Mouse (Mus musculus) lung, embryonic 15.5 days (tissue): ENCODE measurements around the gene Pacs2. TPM values are rescaled to one million over a fixed set of nuclear protein-coding genes. Genes with fewer than 3 reads are reported as not detected.
A peak's percentile ranks its signal among the peaks of the same experiment; 100 is the strongest.

Source experiments
- ATAC-seq: fragments of 200-750 bp; cut with Nextera tagmentation; 2 replicates; pipeline ENCODE4 v1.8.0; 2017; ENCODE audit warnings: moderate number of reproducible peaks, borderline replicate concordance; ENCODE audit not compliant: low FRiP score, low TSS enrichment; ENCODE audit errors: extremely low read depth
- H3K27ac ChIP-seq: fragments of 300-500 bp; sonication (generic); 2 replicates; pipeline ENCODE4 v1.5.1; 2015; ENCODE audit warnings: moderate library complexity, mild to moderate bottlenecking, inconsistent platforms
- H3K27me3 ChIP-seq: fragments of 300-500 bp; sonication (generic); 2 replicates; pipeline ENCODE4 v1.6.1; 2015; ENCODE audit warnings: inconsistent platforms
- H3K36me3 ChIP-seq: fragments of 300-500 bp; sonication (generic); 2 replicates; pipeline ENCODE4 v1.6.1; 2015; ENCODE audit warnings: inconsistent platforms
- H3K4me1 ChIP-seq: fragments of 300-500 bp; sonication (generic); 2 replicates; pipeline ENCODE4 v1.6.1; 2015; ENCODE audit warnings: inconsistent platforms
- H3K4me2 ChIP-seq: fragments of 300-500 bp; sonication (generic); 2 replicates; pipeline ENCODE4 v1.6.1; 2015; ENCODE audit warnings: inconsistent platforms, mild to moderate bottlenecking, moderate library complexity
- H3K4me3 ChIP-seq: fragments of 300-500 bp; sonication (generic); 2 replicates; pipeline ENCODE4 v1.5.1; 2015; ENCODE audit warnings: mild to moderate bottlenecking, inconsistent platforms
- H3K9ac ChIP-seq: fragments of 300-500 bp; sonication (generic); 2 replicates; pipeline ENCODE4 v1.6.1; 2015; ENCODE audit warnings: inconsistent platforms
- H3K9me3 ChIP-seq: fragments of 300-500 bp; sonication (generic); 2 replicates; pipeline ENCODE4 v1.6.1; 2016; ENCODE audit warnings: inconsistent platforms
- WGBS: fragments of 180-500 bp; shearing (Covaris S2); methylation state at CpG from one replicate; pipeline ENCODE4 v1.1.7; 2015; 5-methylcytosine and 5-hydroxymethylcytosine counted together
- polyA plus RNA-seq: library from polyadenylated mRNA; unstranded; fragments of >200 nt; fragmentation: Nextera tagmentation; extraction: Ambion mirVana; gene quantifications from 2 replicates; pipeline ENCODE4 v1.2.1, GENCODE M21; 2015

Pacs2 gene
- polyA plus RNA-seq, result 11.7 and 13.2 TPM in 2 replicates

DNA sequence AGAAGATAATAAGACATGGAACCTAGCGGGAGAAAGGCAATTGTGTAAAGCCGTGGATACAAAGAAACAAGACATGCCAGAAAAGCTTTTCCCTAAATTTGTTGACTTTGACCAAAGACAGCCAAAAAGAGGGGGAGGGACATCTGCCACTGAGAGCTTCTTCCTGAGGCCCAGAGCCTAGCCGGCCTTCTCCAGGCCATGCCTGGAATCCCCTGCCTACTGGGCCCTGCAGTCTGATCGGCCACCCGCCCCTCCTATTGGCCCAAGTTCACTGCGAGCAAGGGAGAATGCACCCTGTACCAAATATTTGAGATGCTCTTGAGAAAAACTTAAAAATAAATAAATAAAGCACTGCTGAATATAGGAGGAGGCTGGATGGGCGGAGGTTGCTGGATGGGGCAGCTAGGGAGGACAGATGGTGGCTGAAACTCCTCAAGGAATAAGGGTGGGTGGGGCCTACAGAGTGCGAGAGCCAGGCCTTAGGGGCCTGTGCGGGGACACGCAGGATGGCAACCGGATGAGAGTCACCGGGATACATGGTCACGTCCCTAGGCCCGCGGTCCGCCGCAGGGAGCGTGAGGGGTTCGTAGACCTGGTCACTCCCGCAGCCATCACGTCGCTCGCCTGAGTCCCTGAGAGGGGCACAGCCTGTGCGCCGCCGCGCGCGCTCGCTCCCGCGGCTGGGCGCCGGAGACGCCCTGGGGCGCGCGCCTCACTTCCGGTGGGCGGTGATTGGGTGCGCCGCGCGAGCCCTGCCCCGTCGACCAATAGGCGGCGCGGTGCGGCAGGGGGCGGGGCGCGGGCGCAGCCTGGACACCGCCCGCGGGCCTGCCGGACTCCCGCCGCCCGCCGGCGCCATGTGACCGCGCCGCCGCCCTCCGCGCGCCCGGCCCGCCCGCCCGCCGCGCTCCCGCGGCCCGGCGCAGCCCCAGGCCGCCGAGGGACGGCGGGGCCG, at the start of gene Pacs2:
Pacs2 (plus strand) TSS at position 905 of the 955 bp plus-strand sequence.
- 0 out of 2 replicates have a peak, but pooled peaks cover 5% of the 10 kb centered on the region for H3K36me3 ChIP-seq
- peak within 1 kb of the TSS; percentile 92 for H3K4me3 ChIP-seq
- H3K4me2 ChIP-seq, result peak within 1 kb of the TSS; percentile 89
- H3K4me1 ChIP-seq, result peaks cover 24% of the 10 kb centered on the region
- H3K9me3 ChIP-seq, result no peaks in the 10 kb centered on the region
- ATAC-seq, result peak; percentile 97
- WGBS, result 4% methylated on average over 49 of the region's 85 CpGs
- peak within 1 kb of the TSS; percentile 90 for H3K27ac ChIP-seq
- no peaks in the 10 kb centered on the region for H3K27me3 ChIP-seq
- peak within 1 kb of the TSS; percentile 88 for H3K9ac ChIP-seq

DNA sequence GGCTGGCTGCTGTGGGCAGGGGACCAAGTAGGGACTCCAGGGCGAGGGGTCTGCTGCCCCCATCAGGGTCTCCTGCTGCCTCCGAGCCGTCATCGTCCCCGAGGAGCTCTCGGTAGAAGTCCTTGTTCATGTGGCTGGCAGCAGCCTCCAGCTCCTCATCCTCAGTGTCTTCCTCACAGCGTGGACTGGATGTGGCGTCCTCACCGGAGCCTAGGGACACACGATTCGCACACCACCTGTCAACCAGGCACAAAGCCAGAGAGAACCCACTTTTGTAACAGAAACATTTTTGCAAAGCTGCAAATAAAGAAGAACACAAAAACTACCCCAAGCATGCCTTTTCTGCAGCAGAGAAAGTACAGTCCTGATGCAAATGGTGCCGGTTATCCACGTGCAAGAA, 48.5 kb upstream of the Pacs2 start:
- ATAC-seq, result no peak
- Histone ChIP-seq H3K4me2 (no peak overlapping the region), H3K27me3 (no peaks in the 10 kb centered on the region), H3K4me1 (no peaks in the 10 kb centered on the region), H3K4me3 (no peak overlapping the region), H3K9ac (no peak overlapping the region), H3K9me3 (no peaks in the 10 kb centered on the region), H3K36me3 (peaks cover 97% of the 10 kb centered on the region), H3K27ac (no peak overlapping the region)
- 91% methylated on average over 13 of the region's 13 CpGs for WGBS

DNA sequence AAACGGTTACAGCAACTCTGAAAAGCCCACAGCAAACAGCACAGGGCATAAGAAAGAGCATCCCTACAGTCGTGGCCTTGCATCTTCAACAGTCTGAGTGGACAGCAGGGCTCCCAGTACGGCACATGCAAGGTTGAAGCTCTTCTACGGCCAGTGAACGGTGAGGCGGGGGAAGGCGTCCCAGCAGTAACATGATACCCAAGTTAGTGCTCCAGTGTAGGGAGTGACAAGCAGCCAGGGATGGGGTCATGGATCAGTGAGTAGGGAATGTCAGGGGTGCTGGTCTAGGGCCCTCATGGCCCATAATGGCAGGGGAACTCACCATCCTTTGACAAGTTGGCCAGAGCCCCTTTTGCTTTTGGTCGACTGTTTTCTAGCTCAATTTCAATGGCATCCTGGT, 45.4 kb upstream of the Pacs2 start:
- Histone ChIP-seq H3K27ac (no peak overlapping the region), H3K4me3 (no peak overlapping the region), H3K36me3 (peaks cover 97% of the 10 kb centered on the region), H3K9ac (no peak overlapping the region), H3K4me1 (no peaks in the 10 kb centered on the region), H3K4me2 (no peak overlapping the region), H3K9me3 (no peaks in the 10 kb centered on the region), H3K27me3 (no peaks in the 10 kb centered on the region)
- 54% methylated on average over 8 of the region's 8 CpGs for WGBS
- no peak for ATAC-seq

DNA sequence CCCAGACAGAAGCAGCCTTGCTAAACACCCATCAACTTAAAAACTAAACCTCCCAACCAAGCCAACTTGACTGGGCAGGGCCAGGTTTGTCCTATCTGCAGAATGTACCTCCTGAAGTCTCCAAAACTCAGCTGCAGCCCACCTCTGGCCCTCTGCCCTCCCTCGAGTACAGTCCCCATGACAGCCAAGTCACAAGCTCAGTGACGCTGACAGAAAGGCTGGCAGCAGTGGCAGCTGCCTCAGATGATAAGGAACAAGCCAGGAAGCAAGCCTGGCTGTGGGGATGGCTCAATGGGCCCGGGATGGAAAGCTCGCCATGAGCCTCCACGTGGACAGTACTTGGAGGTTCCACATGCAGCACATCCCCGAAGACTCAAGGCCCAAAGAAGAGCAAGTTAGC, 44.7 kb upstream of the Pacs2 start:
- H3K27me3 ChIP-seq, result no peaks in the 10 kb centered on the region
- H3K4me2 ChIP-seq, result no peak overlapping the region
- WGBS, result 93% methylated on average over 6 of the region's 6 CpGs
- no peak for ATAC-seq
- H3K4me3 ChIP-seq, result no peak overlapping the region
- H3K36me3 ChIP-seq, result peaks cover 90% of the 10 kb centered on the region
- no peaks in the 10 kb centered on the region for H3K4me1 ChIP-seq
- no peaks in the 10 kb centered on the region for H3K9me3 ChIP-seq
- H3K27ac ChIP-seq, result no peak overlapping the region
- H3K9ac ChIP-seq, result no peak overlapping the region

GRCm38 (mm10) chr12:112974736-112975135, 39.6 kb upstream of the Pacs2 start:
- WGBS, result 84% methylated on average over 9 of the region's 9 CpGs
- no peak for ATAC-seq
- no peak overlapping the region for H3K27ac ChIP-seq
- no peak overlapping the region for H3K9ac ChIP-seq
- peaks cover 58% of the 10 kb centered on the region for H3K36me3 ChIP-seq
- peaks cover 15% of the 10 kb centered on the region for H3K4me1 ChIP-seq
- no peaks in the 10 kb centered on the region for H3K27me3 ChIP-seq
- no peaks in the 10 kb centered on the region for H3K9me3 ChIP-seq
- no peak overlapping the region for H3K4me3 ChIP-seq
- no peak overlapping the region for H3K4me2 ChIP-seq

- H3K9ac ChIP-seq, result peak within 1 kb of the TSS; percentile 88
- peak; percentile 95 for ATAC-seq
- WGBS, result under 1% methylated on average over 77 of the region's 80 CpGs
- peak within 1 kb of the TSS; percentile 93 for H3K27ac ChIP-seq
- H3K4me2 ChIP-seq, result peak within 1 kb of the TSS; percentile 85
- H3K27me3 ChIP-seq, result no peaks in the 10 kb centered on the region
- H3K9me3 ChIP-seq, result no peaks in the 10 kb centered on the region
- peaks cover 15% of the 10 kb centered on the region for H3K4me1 ChIP-seq
- H3K4me3 ChIP-seq, result peak within 1 kb of the TSS; percentile 71
- H3K36me3 ChIP-seq, result peaks cover 58% of the 10 kb centered on the region
These were observed 37.8 kb upstream of the Pacs2 start, which contains the start of gene Btbd6 for GRCm38 (mm10) chr12:112976371-112977073. Btbd6 (plus strand) TSS chr12:112976482.

- H3K27ac ChIP-seq, result peak overlapping the region; percentile 93
- ATAC-seq, result no peak
- 37% methylated on average over 12 of the region's 12 CpGs for whole genome bisulfite sequencing
- H3K9me3 ChIP-seq, result no peaks in the 10 kb centered on the region
- peaks cover 58% of the 10 kb centered on the region for H3K36me3 ChIP-seq
- peaks cover 15% of the 10 kb centered on the region for H3K4me1 ChIP-seq
- peak overlapping the region; percentile 71 for H3K4me3 ChIP-seq
- peak overlapping the region; percentile 88 for H3K9ac ChIP-seq
- H3K4me2 ChIP-seq, result peak overlapping the region; percentile 85
- H3K27me3 ChIP-seq, result no peaks in the 10 kb centered on the region
These were observed 37.2 kb upstream of the Pacs2 start for GRCm38 (mm10) chr12:112977156-112977555.

DNA sequence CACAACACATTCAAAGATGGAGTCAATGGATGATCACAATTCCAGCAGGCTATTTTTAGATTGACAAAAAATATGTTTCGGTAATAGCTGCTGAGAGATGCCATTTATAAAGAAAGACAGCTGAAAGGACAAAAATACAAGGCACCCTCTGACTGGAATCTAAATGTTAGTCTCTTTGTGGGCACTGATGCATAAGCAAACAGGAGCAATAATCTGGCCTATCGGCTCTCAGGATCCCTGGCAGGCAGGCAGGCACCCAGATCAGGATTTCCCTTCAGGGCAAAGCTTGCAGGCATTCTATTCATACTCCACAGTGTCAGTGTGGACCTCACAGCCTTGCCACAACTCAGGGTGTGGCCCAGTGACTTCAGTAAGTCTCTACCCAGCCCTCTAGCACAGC, 32.3 kb upstream of the Pacs2 start:
- Histone ChIP-seq H3K4me2 (no peak overlapping the region), H3K9ac (no peak overlapping the region), H3K36me3 (peaks cover 75% of the 10 kb centered on the region), H3K4me1 (peaks cover 6% of the 10 kb centered on the region), H3K27me3 (no peaks in the 10 kb centered on the region), H3K4me3 (no peak overlapping the region), H3K9me3 (no peaks in the 10 kb centered on the region), H3K27ac (no peak overlapping the region)
- ATAC-seq, result no peak
- 85% methylated on average over 2 of the region's 2 CpGs for WGBS

DNA sequence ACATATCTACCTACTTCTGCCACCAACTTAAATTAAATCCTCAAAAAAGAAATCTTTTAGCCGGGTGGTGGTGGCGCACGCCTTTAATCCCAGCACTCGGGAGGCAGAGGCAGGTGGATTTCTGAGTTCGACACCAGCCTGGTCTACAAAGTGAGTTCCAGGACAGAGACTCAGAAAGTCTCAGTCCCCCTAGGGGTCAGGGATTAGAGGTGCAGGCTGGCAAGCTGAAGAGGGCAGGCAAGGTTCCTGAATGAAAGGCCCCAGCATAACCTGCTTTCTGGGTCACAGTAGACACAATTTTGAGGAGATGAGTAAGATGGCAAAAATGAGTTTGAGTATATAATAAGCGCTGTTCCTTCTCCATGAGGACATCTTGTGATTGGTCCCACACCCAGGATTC, 29.0 kb upstream of the Pacs2 start:
- Histone ChIP-seq H3K4me2 (no peak overlapping the region), H3K4me1 (no peaks in the 10 kb centered on the region), H3K9ac (no peak overlapping the region), H3K36me3 (peaks cover 64% of the 10 kb centered on the region), H3K4me3 (no peak overlapping the region), H3K9me3 (no peaks in the 10 kb centered on the region), H3K27me3 (no peaks in the 10 kb centered on the region), H3K27ac (no peak overlapping the region)
- ATAC-seq, result no peak
- WGBS, result 87% methylated on average over 6 of the region's 6 CpGs

GRCm38 (mm10) chr12:112987877-112988276, 26.4 kb upstream of the Pacs2 start:
- no peak overlapping the region for H3K9ac ChIP-seq
- WGBS, result 61% methylated on average over 6 of the region's 6 CpGs
- no peak overlapping the region for H3K27ac ChIP-seq
- H3K4me3 ChIP-seq, result no peak overlapping the region
- no peaks in the 10 kb centered on the region for H3K4me1 ChIP-seq
- peaks cover 53% of the 10 kb centered on the region for H3K36me3 ChIP-seq
- H3K4me2 ChIP-seq, result no peak overlapping the region
- no peaks in the 10 kb centered on the region for H3K27me3 ChIP-seq
- no peak for ATAC-seq
- H3K9me3 ChIP-seq, result no peaks in the 10 kb centered on the region

DNA sequence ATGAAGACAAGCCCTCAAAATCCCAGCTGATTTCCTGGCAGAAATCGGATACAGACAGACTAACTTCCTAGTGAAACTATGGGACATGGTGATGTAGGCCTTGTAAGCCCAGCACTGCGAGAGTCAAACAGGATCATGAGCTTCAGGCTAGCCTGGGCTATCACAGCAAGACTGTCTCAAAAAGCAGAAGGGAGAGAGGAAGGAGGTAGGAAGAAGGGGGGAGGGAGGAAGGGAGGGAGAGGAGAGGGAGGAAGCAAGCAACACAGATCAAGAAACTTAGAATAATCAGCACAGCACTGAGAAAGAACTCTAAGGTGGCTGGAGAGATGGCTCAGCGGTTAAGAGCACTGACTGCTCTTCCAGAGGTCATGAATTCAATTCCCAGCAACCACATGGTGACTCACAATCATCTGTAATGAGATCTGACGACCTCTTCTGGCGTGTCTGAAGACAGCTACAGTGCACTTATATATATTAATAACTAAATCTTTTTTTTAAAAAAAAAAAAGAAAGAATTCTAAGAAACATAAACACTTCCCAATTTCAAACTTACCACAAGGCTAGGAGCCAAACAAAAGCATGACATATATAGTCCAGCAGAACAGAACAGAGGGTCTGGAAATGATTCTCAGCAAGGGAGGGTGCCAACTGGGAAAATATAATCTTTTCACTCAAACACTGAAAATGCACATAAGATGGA, 23.5 kb upstream of the Pacs2 start:
- H3K9me3 ChIP-seq, result no peaks in the 10 kb centered on the region
- no peaks in the 10 kb centered on the region for H3K4me1 ChIP-seq
- peaks cover 42% of the 10 kb centered on the region for H3K36me3 ChIP-seq
- H3K27me3 ChIP-seq, result no peaks in the 10 kb centered on the region
- no peak overlapping the region for H3K27ac ChIP-seq
- no peak for ATAC-seq
- no peak overlapping the region for H3K4me2 ChIP-seq
- WGBS, result 79% methylated on average over 5 of the region's 5 CpGs
- no peak overlapping the region for H3K4me3 ChIP-seq
- H3K9ac ChIP-seq, result no peak overlapping the region
